Mouse (Mus musculus) heart, postnatal 0 days (tissue): ENCODE measurements at regions not wholly inside any gene's neighbourhood (a gene's known extent, or its start where the extent isn't known, plus 50 kb on each side); places are given as distances from the start of the nearest gene placed in this dataset.

Experiments used
- CTCF ChIP-seq: IDR thresholded peaks from 2 replicates; pipeline ENCODE4 v1.5.1; 2016; ENCODE audit warnings: antibody characterized with exemption, control low read depth, low read depth
- EP300 ChIP-seq: IDR thresholded peaks from 2 replicates; pipeline ENCODE4 v1.6.1; 2016; ENCODE audit warnings: antibody characterized with exemption, low read depth

DNA sequence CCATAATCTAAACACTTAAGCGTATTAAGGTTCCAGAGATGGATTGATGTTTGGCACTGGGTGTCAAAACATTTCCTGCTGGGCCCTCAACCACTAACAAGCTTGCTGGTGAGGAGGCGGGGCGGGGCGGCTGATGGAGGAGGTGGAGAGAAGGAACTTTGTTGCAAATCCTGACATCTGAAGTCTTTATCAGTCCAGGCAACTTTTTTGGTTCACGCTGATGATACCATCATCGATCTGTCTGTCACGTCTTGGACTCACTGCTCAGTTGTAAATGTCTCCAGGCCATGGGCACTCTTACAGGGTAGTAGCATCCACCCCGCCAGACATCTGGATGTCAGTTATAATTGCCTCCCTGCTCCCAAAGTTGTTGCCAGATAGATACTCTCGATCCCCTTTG lies 321.8 kb downstream of the Mtx2 start:
- TF ChIP-seq CTCF (no peak), EP300 (no peak)
